Comparison of ENCODE assay signal across 23 mouse cellular contexts in the genomic region with DNA sequence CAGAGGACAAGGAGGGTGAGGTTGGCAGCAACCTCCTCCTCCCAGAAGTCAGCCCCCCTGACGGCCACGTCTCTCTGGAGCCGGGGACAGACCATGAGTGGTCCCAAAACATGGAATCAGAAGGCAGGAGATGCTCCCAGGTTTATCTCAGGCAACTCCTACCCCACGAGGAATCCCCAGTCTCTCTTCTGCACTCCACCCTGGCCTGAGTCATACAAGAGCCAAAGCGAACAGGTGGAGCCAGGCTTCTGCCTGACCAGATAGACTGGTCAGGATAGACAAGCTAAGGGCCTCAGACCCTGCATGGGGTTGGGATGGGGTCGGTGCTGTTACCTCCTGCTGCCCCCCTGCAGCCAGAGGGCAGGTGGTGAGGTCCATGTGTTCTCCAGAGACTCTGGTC. TPM values are rescaled to one million over a fixed set of nuclear protein-coding genes. Genes with fewer than 3 reads are reported as not detected.
A peak's percentile ranks its signal among the peaks of the same experiment; 100 is the strongest.
DNase-seq lines count a peak whose midpoint lies in the region; ATAC-seq and TF ChIP-seq lines count a peak whose summit lies in the region.
"Had no signal": no experiment of that assay in that cellular context is flagged by ENCODE, and none has a peak within 500 bp of the region (broad histone marks: within the 10 kb centered on the region; RNA-seq: fewer than 3 reads in every experiment).

No protein-coding gene starts in this region.

- H3K27me3 ChIP-seq in embryonic facial prominence, embryonic 15.5 days: no peaks in the 10 kb centered on the region; the same call in 1 of the 2 replicates
- H3K27me3 ChIP-seq in embryonic facial prominence, embryonic 10.5 days (replicated peaks; ENCODE audit: low read depth, poor library complexity, severe bottlenecking): peaks cover 25% of the 10 kb centered on the region
- H3K27me3 ChIP-seq in hindbrain, embryonic 13.5 days: peaks cover 6% of the 10 kb centered on the region; the same call in 1 of the 2 replicates
- H3K27me3 ChIP-seq in hindbrain, postnatal 0 days (ENCODE audit: insufficient read depth, low read length): no peaks in the 10 kb centered on the region
- H3K27me3 ChIP-seq in midbrain, embryonic 13.5 days: 0 out of 2 replicates have a peak, but pooled peaks cover 2% of the 10 kb centered on the region
- H3K27me3 ChIP-seq in midbrain, embryonic 11.5 days (ENCODE audit: control insufficient read depth, insufficient read depth, low read length): no peaks in the 10 kb centered on the region

- H3K9ac ChIP-seq in embryonic facial prominence, embryonic 15.5 days: no peak overlapping the region
- H3K9ac ChIP-seq in hindbrain, embryonic 13.5 days: peak overlapping the region; percentile 5; the same call in 1 of the 2 replicates
- H3K9ac ChIP-seq in hindbrain, postnatal 0 days (replicated peaks; ENCODE audit: low read length): no peak overlapping the region
- H3K9ac ChIP-seq in midbrain, embryonic 13.5 days (replicated peaks): no peak overlapping the region
- no peak overlapping the region for H3K9ac ChIP-seq in midbrain, embryonic 11.5 days (ENCODE audit: low read length)

- no peak overlapping the region for H3K4me2 ChIP-seq in embryonic facial prominence, embryonic 15.5 days (replicated peaks)
- no peak overlapping the region for H3K4me2 ChIP-seq in hindbrain, embryonic 13.5 days
- no peak overlapping the region for H3K4me2 ChIP-seq in hindbrain, postnatal 0 days (ENCODE audit: low read depth, low read length)
- no peak overlapping the region for H3K4me2 ChIP-seq in midbrain, embryonic 13.5 days (replicated peaks)
- no peak overlapping the region for H3K4me2 ChIP-seq in midbrain, embryonic 11.5 days

- H3K4me1 ChIP-seq in embryonic facial prominence, embryonic 15.5 days: peaks cover 7% of the 10 kb centered on the region
- H3K4me1 ChIP-seq in embryonic facial prominence, embryonic 10.5 days: peaks cover 6% of the 10 kb centered on the region
- H3K4me1 ChIP-seq in hindbrain, embryonic 13.5 days (replicated peaks): peaks cover 6% of the 10 kb centered on the region
- no peaks in the 10 kb centered on the region; the same call in 1 of the 2 replicates for H3K4me1 ChIP-seq in hindbrain, postnatal 0 days (ENCODE audit: insufficient read depth, low read length)
- H3K4me1 ChIP-seq in midbrain, embryonic 13.5 days (replicated peaks): peaks cover 5% of the 10 kb centered on the region
- peaks cover 4% of the 10 kb centered on the region for H3K4me1 ChIP-seq in midbrain, embryonic 11.5 days (ENCODE audit: control insufficient read depth, insufficient read depth, low read length)

- peak; percentile 17; the same call in 1 of the 2 replicates for ATAC-seq in embryonic facial prominence, embryonic 15.5 days (ENCODE audit: insufficient number of reproducible peaks, low FRiP score, low TSS enrichment, low read depth)
- no peak for ATAC-seq in hindbrain, embryonic 13.5 days (ENCODE audit: low FRiP score)
- ATAC-seq in hindbrain, postnatal 0 days: no peak
- ATAC-seq in midbrain, embryonic 13.5 days: peak; percentile 14; the same call in 1 of the 2 replicates
- no peak for ATAC-seq in midbrain, embryonic 11.5 days (ENCODE audit: low FRiP score)

- WGBS in embryonic facial prominence, embryonic 15.5 days: 66% methylated on average over 6 of the region's 6 CpGs
- WGBS in embryonic facial prominence, embryonic 10.5 days: 74% methylated on average over 6 of the region's 6 CpGs
- WGBS in hindbrain, embryonic 13.5 days: 79% methylated on average over 6 of the region's 6 CpGs
- 75% methylated on average over 6 of the region's 6 CpGs for WGBS in hindbrain, postnatal 0 days
- 81% methylated on average over 6 of the region's 6 CpGs for WGBS in midbrain, embryonic 13.5 days
- 77% methylated on average over 6 of the region's 6 CpGs for WGBS in midbrain, embryonic 11.5 days

- no peak for DNase-seq in embryonic facial prominence, embryonic 10.5 days (ENCODE audit: low spot score)
- DNase-seq in hindbrain, postnatal 0 days (ENCODE audit: low spot score): no peak
- no peak for DNase-seq in midbrain, embryonic 11.5 days (ENCODE audit: low spot score, missing footprints)
- no peak for DNase-seq in spleen, postnatal 10 days (ENCODE audit: low spot score in 2 of 2)
- DNase-seq: adrenal gland, adult 8-10 months; adrenal gland, postnatal 36 days; gastrocnemius, postnatal 10 days had no signal

- H3K27ac ChIP-seq in embryonic facial prominence, embryonic 15.5 days (replicated peaks): no peak overlapping the region
- no peak overlapping the region for H3K27ac ChIP-seq in embryonic facial prominence, embryonic 10.5 days (replicated peaks)
- H3K27ac ChIP-seq in hindbrain, embryonic 13.5 days: no peak overlapping the region
- no peak overlapping the region for H3K27ac ChIP-seq in hindbrain, postnatal 0 days
- H3K27ac ChIP-seq in midbrain, embryonic 13.5 days: no peak overlapping the region
- H3K27ac ChIP-seq in midbrain, embryonic 11.5 days (ENCODE audit: low read depth, low read length): no peak overlapping the region
- H3K27ac ChIP-seq: embryonic facial prominence, embryonic 13.5 days had no signal

- TF ChIP-seq CTCF in hindbrain, postnatal 0 days (IDR thresholded peaks at IDR 0.05; ENCODE audit: low read depth): no peak

- no peaks in the 10 kb centered on the region for H3K36me3 ChIP-seq in embryonic facial prominence, embryonic 15.5 days
- H3K36me3 ChIP-seq in embryonic facial prominence, embryonic 10.5 days (replicated peaks): no peaks in the 10 kb centered on the region
- no peaks in the 10 kb centered on the region for H3K36me3 ChIP-seq in hindbrain, embryonic 13.5 days
- no peaks in the 10 kb centered on the region for H3K36me3 ChIP-seq in hindbrain, postnatal 0 days (ENCODE audit: insufficient read depth, low read length)
- H3K36me3 ChIP-seq in midbrain, embryonic 13.5 days: no peaks in the 10 kb centered on the region
- H3K36me3 ChIP-seq in midbrain, embryonic 11.5 days (ENCODE audit: control insufficient read depth, insufficient read depth, low read length): no peaks in the 10 kb centered on the region
- H3K36me3 ChIP-seq: embryonic facial prominence, embryonic 13.5 days; G1E; heart, embryonic 12.5 days had no signal

- no peak overlapping the region for H3K4me3 ChIP-seq in embryonic facial prominence, embryonic 15.5 days (replicated peaks)
- H3K4me3 ChIP-seq in embryonic facial prominence, embryonic 10.5 days: no peak overlapping the region
- H3K4me3 ChIP-seq in hindbrain, embryonic 13.5 days: no peak overlapping the region
- H3K4me3 ChIP-seq in hindbrain, postnatal 0 days (ENCODE audit: low read length): no peak overlapping the region
- no peak overlapping the region for H3K4me3 ChIP-seq in midbrain, embryonic 13.5 days (replicated peaks)
- no peak overlapping the region for H3K4me3 ChIP-seq in midbrain, embryonic 11.5 days (ENCODE audit: low read depth, low read length)

- H3K9me3 ChIP-seq in embryonic facial prominence, embryonic 15.5 days (replicated peaks): no peaks in the 10 kb centered on the region
- no peaks in the 10 kb centered on the region for H3K9me3 ChIP-seq in embryonic facial prominence, embryonic 10.5 days
- H3K9me3 ChIP-seq in hindbrain, embryonic 13.5 days: no peaks in the 10 kb centered on the region
- no peaks in the 10 kb centered on the region for H3K9me3 ChIP-seq in hindbrain, postnatal 0 days (ENCODE audit: low read length)
- H3K9me3 ChIP-seq in midbrain, embryonic 13.5 days: no peaks in the 10 kb centered on the region
- no peaks in the 10 kb centered on the region for H3K9me3 ChIP-seq in midbrain, embryonic 11.5 days (ENCODE audit: control insufficient read depth, low read length)
- H3K9me3 ChIP-seq: embryonic facial prominence, embryonic 13.5 days; G1E; heart, embryonic 12.5 days had no signal

RNA-seq across cellular contexts. Expression of gene Cst6, which starts 1.3 kb away (rescaled TPM):
- polyA plus RNA-seq in embryonic facial prominence, embryonic 15.5 days (2015; fragmentation: Nextera tagmentation; extraction: Ambion mirVana): 67.9 and 76.8 TPM in 2 replicates
- 0.24 and 0.65 TPM in 2 replicates for polyA plus RNA-seq in embryonic facial prominence, embryonic 10.5 days (2016; fragmentation: Nextera tagmentation; extraction: Ambion mirVana)
- 5.4 and 6.3 TPM in 2 replicates for polyA plus RNA-seq in hindbrain, embryonic 13.5 days (2015; fragmentation: Nextera tagmentation; extraction: Ambion mirVana)
- 0.50 and 9.8 TPM in 2 replicates for total RNA-seq in hindbrain, postnatal 0 days (2014; rRNA removed)
- 14.9 and 16.1 TPM in 2 replicates for polyA plus RNA-seq in hindbrain, postnatal 0 days (2015; fragmentation: Nextera tagmentation; extraction: Ambion mirVana)
- polyA plus RNA-seq in midbrain, embryonic 13.5 days (2015; fragmentation: Nextera tagmentation; extraction: Ambion mirVana): 4.5 and 5.8 TPM in 2 replicates
- polyA plus RNA-seq in midbrain, embryonic 11.5 days (2014; fragmentation: Nextera tagmentation; extraction: Ambion mirVana): 1.0 and 2.1 TPM in 2 replicates
- polyA plus RNA-seq: G1E; heart, embryonic 12.5 days had no signal

RNA-seq across cellular contexts. Expression of gene Catsper1, which starts 12.5 kb away (rescaled TPM):
- not detected in 2 replicates for polyA plus RNA-seq in embryonic facial prominence, embryonic 15.5 days (2015; fragmentation: Nextera tagmentation; extraction: Ambion mirVana)
- polyA plus RNA-seq in embryonic facial prominence, embryonic 10.5 days (2016; fragmentation: Nextera tagmentation; extraction: Ambion mirVana): not detected in 2 replicates
- polyA plus RNA-seq in hindbrain, embryonic 13.5 days (2015; fragmentation: Nextera tagmentation; extraction: Ambion mirVana): not detected in 2 replicates
- total RNA-seq in hindbrain, postnatal 0 days (2014; rRNA removed): not detected in 2 replicates
- polyA plus RNA-seq in hindbrain, postnatal 0 days (2015; fragmentation: Nextera tagmentation; extraction: Ambion mirVana): not detected in 2 replicates
- not detected in 2 replicates for polyA plus RNA-seq in midbrain, embryonic 13.5 days (2015; fragmentation: Nextera tagmentation; extraction: Ambion mirVana)
- not detected in 2 replicates for polyA plus RNA-seq in midbrain, embryonic 11.5 days (2014; fragmentation: Nextera tagmentation; extraction: Ambion mirVana)
- total RNA-seq: adrenal gland, adult 8-10 months; adrenal gland, postnatal 36 days; G1E; gastrocnemius, postnatal 10 days; heart, adult 8-10 months; heart, postnatal 36 days had no signal
- polyA plus RNA-seq: CD4-positive, CD25-positive, alpha-beta regulatory T cell, adult 4 months; cortical plate, adult 2 months; embryonic facial prominence, embryonic 13.5 days; forebrain, embryonic 14.5 days; G1E; heart, embryonic 12.5 days; heart, embryonic 16.5 days; hindbrain, embryonic 11.5 days; hindbrain, embryonic 16.5 days; intestine, embryonic 14.5 days; kidney, adult 2 months had no signal

RNA-seq across cellular contexts. Expression of gene Eif1ad, which starts 18.5 kb away (rescaled TPM):
- 48.6 and 55.1 TPM in 2 replicates for polyA plus RNA-seq in embryonic facial prominence, embryonic 15.5 days (2015; fragmentation: Nextera tagmentation; extraction: Ambion mirVana)
- 90.4 and 93.7 TPM in 2 replicates for polyA plus RNA-seq in embryonic facial prominence, embryonic 10.5 days (2016; fragmentation: Nextera tagmentation; extraction: Ambion mirVana)
- polyA plus RNA-seq in hindbrain, embryonic 13.5 days (2015; fragmentation: Nextera tagmentation; extraction: Ambion mirVana): 53.3 and 56.4 TPM in 2 replicates
- total RNA-seq in hindbrain, postnatal 0 days (2014; rRNA removed): 21.2 and 25.2 TPM in 2 replicates
- polyA plus RNA-seq in hindbrain, postnatal 0 days (2015; fragmentation: Nextera tagmentation; extraction: Ambion mirVana): 46.7 and 49.2 TPM in 2 replicates
- 63.7 and 64.0 TPM in 2 replicates for polyA plus RNA-seq in midbrain, embryonic 13.5 days (2015; fragmentation: Nextera tagmentation; extraction: Ambion mirVana)
- 68.1 and 73.9 TPM in 2 replicates for polyA plus RNA-seq in midbrain, embryonic 11.5 days (2014; fragmentation: Nextera tagmentation; extraction: Ambion mirVana)

RNA-seq across cellular contexts. Expression of gene Banf1, which starts 18.9 kb away (rescaled TPM):
- 399 and 402 TPM in 2 replicates for polyA plus RNA-seq in embryonic facial prominence, embryonic 15.5 days (2015; fragmentation: Nextera tagmentation; extraction: Ambion mirVana)
- 570 and 593 TPM in 2 replicates for polyA plus RNA-seq in embryonic facial prominence, embryonic 10.5 days (2016; fragmentation: Nextera tagmentation; extraction: Ambion mirVana)
- polyA plus RNA-seq in hindbrain, embryonic 13.5 days (2015; fragmentation: Nextera tagmentation; extraction: Ambion mirVana): 330 and 334 TPM in 2 replicates
- total RNA-seq in hindbrain, postnatal 0 days (2014; rRNA removed): 78.3 and 95.8 TPM in 2 replicates
- 316 and 319 TPM in 2 replicates for polyA plus RNA-seq in hindbrain, postnatal 0 days (2015; fragmentation: Nextera tagmentation; extraction: Ambion mirVana)
- polyA plus RNA-seq in midbrain, embryonic 13.5 days (2015; fragmentation: Nextera tagmentation; extraction: Ambion mirVana): 366 and 375 TPM in 2 replicates
- polyA plus RNA-seq in midbrain, embryonic 11.5 days (2014; fragmentation: Nextera tagmentation; extraction: Ambion mirVana): 477 and 512 TPM in 2 replicates

RNA-seq across cellular contexts. Expression of gene Sart1, which starts 40.4 kb away (rescaled TPM):
- 81.5 and 83.5 TPM in 2 replicates for polyA plus RNA-seq in embryonic facial prominence, embryonic 15.5 days (2015; fragmentation: Nextera tagmentation; extraction: Ambion mirVana)
- 89.4 and 96.6 TPM in 2 replicates for polyA plus RNA-seq in embryonic facial prominence, embryonic 10.5 days (2016; fragmentation: Nextera tagmentation; extraction: Ambion mirVana)
- 72.1 and 73.0 TPM in 2 replicates for polyA plus RNA-seq in hindbrain, embryonic 13.5 days (2015; fragmentation: Nextera tagmentation; extraction: Ambion mirVana)
- total RNA-seq in hindbrain, postnatal 0 days (2014; rRNA removed): 23.2 and 30.5 TPM in 2 replicates
- 45.0 and 47.4 TPM in 2 replicates for polyA plus RNA-seq in hindbrain, postnatal 0 days (2015; fragmentation: Nextera tagmentation; extraction: Ambion mirVana)
- polyA plus RNA-seq in midbrain, embryonic 13.5 days (2015; fragmentation: Nextera tagmentation; extraction: Ambion mirVana): 74.3 and 78.8 TPM in 2 replicates
- 74.0 and 81.0 TPM in 2 replicates for polyA plus RNA-seq in midbrain, embryonic 11.5 days (2014; fragmentation: Nextera tagmentation; extraction: Ambion mirVana)

Comparison
In these comparisons a context has a peak if more than half of its experiments do, and no peak if none do; other contexts are left out.
1. ATAC-seq: peak in embryonic facial prominence, embryonic 15.5 days (single experiment) and midbrain, embryonic 13.5 days (single experiment); none in hindbrain, embryonic 13.5 days (single experiment), hindbrain, postnatal 0 days (single experiment) and midbrain, embryonic 11.5 days (single experiment).